Mouse (Mus musculus): ENCODE results near the gene Ninl. TPM values are rescaled to one million over a fixed set of nuclear protein-coding genes. Genes with fewer than 3 reads are reported as not detected.
A peak's percentile ranks its signal among the peaks of the same experiment; 100 is the strongest.

Gene Ninl
- polyA plus RNA-seq, 3 experiments from 2014 or later: 0.53 to 1.2 (median 0.81) TPM

GRCm38 (mm10) chr2:150902347-150902746 is 136.8 kb downstream of the Ninl start:
- ATAC-seq: no peak

GRCm38 (mm10) chr2:150900341-150900740 is 138.8 kb downstream of the Ninl start:
- ATAC-seq: no peak

DNA sequence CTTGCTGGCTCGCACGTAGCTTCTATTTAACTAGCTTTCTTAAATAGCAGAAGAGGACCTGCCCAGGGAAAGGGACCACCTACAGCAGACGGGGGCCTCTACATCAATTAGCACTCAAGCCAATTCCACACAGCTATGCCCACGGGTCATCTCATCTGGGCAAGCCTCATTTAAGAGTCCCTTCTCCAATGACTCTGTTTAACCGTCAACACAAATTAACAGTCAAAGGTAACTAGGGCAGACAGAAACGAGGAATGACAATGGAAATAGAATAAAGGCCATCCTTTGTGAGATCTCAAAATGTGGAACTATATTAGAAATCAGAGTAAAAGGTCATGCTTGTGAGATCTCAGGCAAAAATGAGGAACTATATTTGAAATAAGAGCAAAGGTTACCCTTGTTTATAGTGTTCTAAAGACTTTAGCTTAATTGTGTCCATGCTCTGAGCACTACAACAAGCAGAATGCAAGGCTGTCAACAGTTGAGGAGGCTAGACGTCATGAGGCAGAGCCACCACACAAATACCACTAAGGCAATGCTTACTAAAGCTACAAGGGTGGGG is 143.4 kb downstream of the Ninl start:
- ATAC-seq: no peak

DNA sequence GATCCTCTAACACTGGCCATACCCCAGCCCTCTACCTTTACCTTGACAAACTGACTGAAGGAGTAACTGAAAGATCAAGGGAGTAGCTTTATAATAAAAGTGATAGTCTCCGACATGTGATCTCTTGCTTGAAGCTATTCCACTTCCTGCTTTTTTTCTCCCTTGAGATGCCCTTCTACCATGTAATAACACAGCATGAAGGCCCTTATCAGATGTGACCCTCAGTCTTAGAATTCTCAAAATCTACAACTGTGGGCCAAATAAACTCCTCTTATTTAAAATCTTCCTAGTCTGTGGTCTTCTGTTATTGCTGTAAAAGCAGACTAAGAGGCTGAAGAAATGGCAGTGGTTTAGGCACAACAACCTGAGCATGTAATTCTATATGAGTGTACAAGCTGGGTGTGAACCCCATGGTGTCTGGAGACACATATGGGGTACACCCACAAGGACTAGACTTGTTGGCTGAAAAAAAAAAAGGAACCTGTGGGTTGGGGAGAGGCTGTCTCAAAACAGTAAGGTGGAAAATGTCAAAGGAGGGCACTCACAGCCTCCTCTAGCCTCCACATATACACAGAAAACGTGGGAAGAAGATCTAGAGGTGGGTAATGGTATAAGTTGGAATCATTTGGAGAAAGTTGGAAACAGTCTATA is 144.4 kb downstream of the Ninl start:
- ATAC-seq: peak; percentile 23

DNA sequence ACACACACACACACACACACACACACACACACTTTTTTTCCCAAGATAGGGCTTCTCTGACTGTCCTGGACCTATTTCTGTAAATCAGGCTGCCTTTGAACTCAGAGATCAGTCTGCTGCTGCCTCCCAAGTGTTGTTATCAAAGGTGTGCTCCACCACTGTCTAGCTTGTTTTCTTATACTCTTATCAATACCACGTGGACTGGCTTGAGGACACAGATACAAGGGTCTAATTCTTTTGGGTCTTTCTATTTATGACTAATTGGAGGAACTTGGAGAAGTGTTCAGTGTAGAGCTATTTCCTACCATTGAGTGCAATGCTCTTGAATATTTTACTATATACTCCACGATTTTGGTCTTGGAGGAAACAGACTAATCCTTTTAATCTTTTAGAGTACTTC is 151.8 kb downstream of the Ninl start:
- no peak for ATAC-seq

GRCm38 (mm10) chr2:150886315-150886714 is 152.9 kb downstream of the Ninl start:
- no peak for ATAC-seq

- ATAC-seq: no peak
These were observed 153.4 kb downstream of the Ninl start for GRCm38 (mm10) chr2:150885814-150886213.

GRCm38 (mm10) chr2:150884779-150885110 is 154.4 kb downstream of the Ninl start:
- no peak for ATAC-seq

Other genes starting within 250 kb of the Ninl start
- gene Abhd12, start 134.6 kb downstream of the Ninl start, polyA plus RNA-seq (2017; shearing (Covaris generic)): 10 to 100 TPM in 2 of 3 experiments, 1 to 10 TPM in 1; 8.9 to 20.2 (median 18.5) TPM
- 10 to 100 TPM in 1 of 3 experiments, 1 to 10 TPM in 2; 4.6 to 21.8 (median 7.5) TPM for gene Gins1, start 134.0 kb downstream of the Ninl start, polyA plus RNA-seq (2017; shearing (Covaris generic))
- gene Nanp, start within 50 bp of the Ninl start, polyA plus RNA-seq (2017; shearing (Covaris generic)): 10 to 100 TPM; 30.5 to 36.0 (median 31.3) TPM
- gene Gm14151, start 53.0 kb upstream of the Ninl start, polyA plus RNA-seq (2017; shearing (Covaris generic)): not detected
- not detected for gene Gm14147, start 58.9 kb upstream of the Ninl start, polyA plus RNA-seq (2017; shearing (Covaris generic))

Measured in inflammation-experienced regulatory T-cells, adult 6 months (primary cell).